Mouse (Mus musculus): ENCODE data around the gene Kif5c.

GRCm38 (mm10) chr2:49573282-49573681, 45.8 kb upstream of the Kif5c start:
- TF ChIP-seq CTCF (IDR thresholded peaks at IDR 0.05; ENCODE audit: extremely low read depth, insufficient read depth, low read length) (no peak), POLR2A (IDR thresholded peaks at IDR 0.05; ENCODE audit: extremely low read depth, insufficient read depth, low read length) (no peak)

All from cortical plate, adult 2 months (tissue).